Mouse (Mus musculus) small intestine, adult 2 months (tissue): Measurements from ENCODE around the gene Nexn. TPM values are rescaled to one million over a fixed set of nuclear protein-coding genes. Genes with fewer than 3 reads are reported as not detected.

ENCODE experiments used
- H3K27ac ChIP-seq: fragments of 200-500 bp; 2 replicates; pipeline ENCODE4 v1.5.1; 2012; ENCODE audit warnings: low read depth, low read length, control low read depth, inconsistent platforms; ENCODE audit not compliant: insufficient read depth
- H3K27me3 ChIP-seq: fragments of 200-500 bp; 2 replicates; pipeline ENCODE4 v1.6.1; 2012; ENCODE audit warnings: mild to moderate bottlenecking, moderate library complexity, low read length, inconsistent platforms; ENCODE audit not compliant: control insufficient read depth, insufficient read depth
- H3K36me3 ChIP-seq: fragments of 200-500 bp; 2 replicates; pipeline ENCODE4 v1.6.1; 2012; ENCODE audit warnings: mild to moderate bottlenecking, low read length, control low read depth, inconsistent platforms; ENCODE audit not compliant: control insufficient read depth, insufficient read depth
- H3K4me1 ChIP-seq: fragments of 200-500 bp; 2 replicates; pipeline ENCODE4 v1.6.1; 2012; ENCODE audit warnings: low read length, inconsistent platforms, mixed read lengths; ENCODE audit not compliant: control insufficient read depth, insufficient read depth, insufficient read length
- H3K4me3 ChIP-seq: fragments of 200-500 bp; 2 replicates; pipeline ENCODE4 v1.5.1; 2012; ENCODE audit warnings: low read depth, mild to moderate bottlenecking, control low read depth, inconsistent platforms, low read length, moderate library complexity
- CTCF ChIP-seq: fragments of 200-500 bp; IDR thresholded peaks from 2 replicates; pipeline ENCODE4 v1.5.1; 2012; ENCODE audit warnings: low read depth, mild to moderate bottlenecking, control low read depth, inconsistent platforms, low read length, moderate library complexity, mixed read lengths; ENCODE audit not compliant: insufficient replicate concordance, insufficient read length; ENCODE audit errors: extremely low read depth
- POLR2A ChIP-seq: fragments of 200-500 bp; IDR thresholded peaks from 2 replicates; pipeline ENCODE4 v1.6.1; 2012; ENCODE audit warnings: low read depth, mild to moderate bottlenecking, control low read depth, inconsistent platforms, low read length, moderate library complexity
- WGBS: fragments of 180-500 bp; shearing (Covaris S2); methylation state at CpG from one replicate; pipeline ENCODE4 v1.1.7; 2018; 5-methylcytosine and 5-hydroxymethylcytosine counted together
- polyA plus RNA-seq: library from polyadenylated mRNA; depleted of rRNA; stranded (reverse); fragments of >200 nt; gene quantifications from 2 replicates; pipeline ENCODE4 v1.2.3, GENCODE M21; 2012

Gene Nexn
- polyA plus RNA-seq, 1 experiment: 0.05 TPM

GRCm38 (mm10) chr3:152257528-152257927, 8.6 kb downstream of the Nexn start:
- 84% methylated on average over 3 of the region's 3 CpGs for WGBS
- Histone ChIP-seq H3K4me1 (peaks cover 8% of the 10 kb centered on the region; the same call in 1 of the 2 replicates), H3K27me3 (no peaks in the 10 kb centered on the region), H3K27ac (no peak overlapping the region), H3K4me3 (no peak overlapping the region), H3K36me3 (no peaks in the 10 kb centered on the region)
- TF ChIP-seq POLR2A (no peak), CTCF (no peak)

- H3K4me3 ChIP-seq: no peak overlapping the region
- no peaks in the 10 kb centered on the region for H3K27me3 ChIP-seq
- H3K4me1 ChIP-seq: no peaks in the 10 kb centered on the region
- no peak overlapping the region for H3K27ac ChIP-seq
- TF ChIP-seq CTCF: no peak
- TF ChIP-seq POLR2A: no peak
- WGBS: 60% methylated on average over 1 of the region's 1 CpGs
- H3K36me3 ChIP-seq: no peaks in the 10 kb centered on the region
Measured at GRCm38 (mm10) chr3:152250487-152250886, 15.7 kb downstream of the Nexn start.

- no peak overlapping the region for H3K4me3 ChIP-seq
- no peaks in the 10 kb centered on the region for H3K36me3 ChIP-seq
- 85% methylated on average over 12 of the region's 12 CpGs for WGBS
- TF ChIP-seq POLR2A: no peak
- no peak for TF ChIP-seq CTCF
- H3K27me3 ChIP-seq: no peaks in the 10 kb centered on the region
- H3K4me1 ChIP-seq: no peaks in the 10 kb centered on the region
- H3K27ac ChIP-seq: no peak overlapping the region
Measured at GRCm38 (mm10) chr3:152247708-152248107, 18.4 kb downstream of the Nexn start.

- Histone ChIP-seq H3K27me3 (no peaks in the 10 kb centered on the region), H3K36me3 (no peaks in the 10 kb centered on the region), H3K27ac (no peak overlapping the region), H3K4me3 (no peak overlapping the region), H3K4me1 (peaks cover 4% of the 10 kb centered on the region)
- TF ChIP-seq POLR2A (no peak), CTCF (no peak)
- 66% methylated on average over 5 of the region's 5 CpGs for WGBS
Measured at GRCm38 (mm10) chr3:152245273-152245910, 20.8 kb downstream of the Nexn start.

GRCm38 (mm10) chr3:152243304-152243703, 22.8 kb downstream of the Nexn start:
- Histone ChIP-seq H3K4me3 (no peak overlapping the region), H3K36me3 (peaks cover 5% of the 10 kb centered on the region), H3K27ac (no peak overlapping the region), H3K27me3 (no peaks in the 10 kb centered on the region), H3K4me1 (peaks cover 7% of the 10 kb centered on the region)
- WGBS: 81% methylated on average over 4 of the region's 4 CpGs
- TF ChIP-seq POLR2A (no peak), CTCF (no peak)

GRCm38 (mm10) chr3:152241098-152241497, 25.1 kb downstream of the Nexn start:
- Histone ChIP-seq H3K27me3 (no peaks in the 10 kb centered on the region), H3K4me3 (no peak overlapping the region), H3K36me3 (peaks cover 11% of the 10 kb centered on the region), H3K27ac (no peak overlapping the region), H3K4me1 (peaks cover 7% of the 10 kb centered on the region)
- 42% methylated on average over 3 of the region's 3 CpGs for WGBS
- no peak for TF ChIP-seq CTCF
- TF ChIP-seq POLR2A: no peak

GRCm38 (mm10) chr3:152239592-152239991, 26.6 kb downstream of the Nexn start:
- Histone ChIP-seq H3K27me3 (no peaks in the 10 kb centered on the region), H3K36me3 (peaks cover 13% of the 10 kb centered on the region), H3K4me3 (no peak overlapping the region), H3K4me1 (peaks cover 7% of the 10 kb centered on the region), H3K27ac (no peak overlapping the region)
- no peak for TF ChIP-seq CTCF
- TF ChIP-seq POLR2A: no peak
- 90% methylated on average over 1 of the region's 1 CpGs for WGBS
